Mouse (Mus musculus): ENCODE measurements around the gene Foxr1. TPM values are rescaled to one million over a fixed set of nuclear protein-coding genes. Genes with fewer than 3 reads are reported as not detected.
A peak's percentile ranks its signal among the peaks of the same experiment; 100 is the strongest.

The Foxr1 gene
- polyA plus RNA-seq, 1 experiment from 2014 or later: not detected

- no peaks in the 10 kb centered on the region for H3K9me3 ChIP-seq
- peak; percentile 97 for ATAC-seq (replicated peaks)
Measured at GRCm38 (mm10) chr9:44406906-44407751, 33.8 kb downstream of the Foxr1 start, which contains the start of the genes Rps25 and Trappc4. TSS of gene Rps25 (plus strand) at chr9:44407139. TSS of gene Trappc4 (minus strand) at chr9:44407600.

GRCm38 (mm10) chr9:44405011-44405410 lies 35.9 kb downstream of the Foxr1 start:
- no peak for ATAC-seq (replicated peaks)
- Histone ChIP-seq H3K9ac (replicated peaks) (no peak overlapping the region), H3K27ac (replicated peaks) (no peak overlapping the region), H3K36me3 (peaks cover 68% of the 10 kb centered on the region), H3K4me1 (peaks cover 26% of the 10 kb centered on the region), H3K27me3 (no peaks in the 10 kb centered on the region), H3K4me2 (replicated peaks) (no peak overlapping the region), H3K9me3 (no peaks in the 10 kb centered on the region), H3K4me3 (no peak overlapping the region)
- 83% methylated on average over 3 of the region's 3 CpGs for WGBS

More at GRCm38 (mm10) chr9:44406906-44407751, 33.8 kb downstream of the Foxr1 start, which contains the start of the genes Rps25 and Trappc4:
- Histone ChIP-seq H3K4me3 (peak within 1 kb of the TSS; percentile 83), H3K27ac (replicated peaks) (peak within 1 kb of the TSS; percentile 98), H3K27me3 (no peaks in the 10 kb centered on the region), H3K4me1 (peaks cover 26% of the 10 kb centered on the region), H3K4me2 (replicated peaks) (peak within 1 kb of the TSS; percentile 68), H3K36me3 (peaks cover 69% of the 10 kb centered on the region), H3K9ac (replicated peaks) (peak within 1 kb of the TSS; percentile 86)
- WGBS: under 1% methylated on average over 51 of the region's 51 CpGs

- Histone ChIP-seq H3K9ac (replicated peaks) (no peak overlapping the region), H3K4me3 (no peak overlapping the region), H3K27me3 (no peaks in the 10 kb centered on the region), H3K9me3 (no peaks in the 10 kb centered on the region), H3K27ac (replicated peaks) (no peak overlapping the region), H3K4me2 (replicated peaks) (no peak overlapping the region), H3K4me1 (peaks cover 26% of the 10 kb centered on the region), H3K36me3 (peaks cover 55% of the 10 kb centered on the region)
- ATAC-seq (replicated peaks): no peak
- 97% methylated on average over 4 of the region's 4 CpGs for WGBS
Measured at GRCm38 (mm10) chr9:44401081-44401480, 39.9 kb downstream of the Foxr1 start.

GRCm38 (mm10) chr9:44399795-44400114 lies 41.2 kb downstream of the Foxr1 start:
- H3K36me3 ChIP-seq: peaks cover 45% of the 10 kb centered on the region
- ATAC-seq (replicated peaks): no peak
- 89% methylated on average over 6 of the region's 6 CpGs for WGBS
- no peaks in the 10 kb centered on the region for H3K9me3 ChIP-seq
- no peak overlapping the region for H3K4me3 ChIP-seq
- H3K27me3 ChIP-seq: no peaks in the 10 kb centered on the region
- peaks cover 14% of the 10 kb centered on the region for H3K4me1 ChIP-seq
- no peak overlapping the region for H3K27ac ChIP-seq (replicated peaks)
- H3K4me2 ChIP-seq (replicated peaks): no peak overlapping the region
- no peak overlapping the region for H3K9ac ChIP-seq (replicated peaks)

GRCm38 (mm10) chr9:44399114-44399794 lies 41.7 kb downstream of the Foxr1 start:
- H3K27ac ChIP-seq (replicated peaks): no peak overlapping the region
- no peak overlapping the region for H3K4me2 ChIP-seq (replicated peaks)
- no peaks in the 10 kb centered on the region for H3K9me3 ChIP-seq
- H3K4me3 ChIP-seq: no peak overlapping the region
- no peak overlapping the region for H3K9ac ChIP-seq (replicated peaks)
- no peak for ATAC-seq (replicated peaks)
- 86% methylated on average over 13 of the region's 13 CpGs for WGBS
- peaks cover 14% of the 10 kb centered on the region for H3K4me1 ChIP-seq
- peaks cover 40% of the 10 kb centered on the region for H3K36me3 ChIP-seq
- H3K27me3 ChIP-seq: no peaks in the 10 kb centered on the region

GRCm38 (mm10) chr9:44398551-44398950 lies 42.4 kb downstream of the Foxr1 start:
- Histone ChIP-seq H3K27me3 (no peaks in the 10 kb centered on the region), H3K4me2 (replicated peaks) (peak overlapping the region; percentile 90; the same call in 1 of the 2 replicates), H3K27ac (replicated peaks) (no peak overlapping the region), H3K4me1 (peaks cover 14% of the 10 kb centered on the region), H3K9ac (replicated peaks) (no peak overlapping the region), H3K4me3 (peak overlapping the region; percentile 61; the same call in 1 of the 2 replicates), H3K9me3 (no peaks in the 10 kb centered on the region), H3K36me3 (peaks cover 33% of the 10 kb centered on the region)
- ATAC-seq (replicated peaks): no peak
- WGBS: 84% methylated on average over 9 of the region's 9 CpGs

- 17% methylated on average over 4 of the region's 4 CpGs for WGBS
- peak overlapping the region; percentile 61 for H3K4me3 ChIP-seq
- peaks cover 29% of the 10 kb centered on the region for H3K36me3 ChIP-seq
- peak overlapping the region; percentile 90 for H3K4me2 ChIP-seq (replicated peaks)
- H3K9ac ChIP-seq (replicated peaks): peak overlapping the region; percentile 37; the same call in 1 of the 2 replicates
- no peaks in the 10 kb centered on the region for H3K27me3 ChIP-seq
- H3K9me3 ChIP-seq: no peaks in the 10 kb centered on the region
- H3K4me1 ChIP-seq: peaks cover 14% of the 10 kb centered on the region
- ATAC-seq (replicated peaks): no peak
- no peak overlapping the region for H3K27ac ChIP-seq (replicated peaks)
Measured at GRCm38 (mm10) chr9:44398087-44398486, 42.8 kb downstream of the Foxr1 start.

- peaks cover 18% of the 10 kb centered on the region for H3K36me3 ChIP-seq
- peak within 1 kb of the TSS; percentile 77 for H3K27ac ChIP-seq (replicated peaks)
- ATAC-seq (replicated peaks): peak; percentile 98
- 0% methylated on average over 43 of the region's 43 CpGs for WGBS
- peak within 1 kb of the TSS; percentile 90 for H3K4me2 ChIP-seq (replicated peaks)
- H3K9ac ChIP-seq (replicated peaks): peak within 1 kb of the TSS; percentile 74
- peaks cover 14% of the 10 kb centered on the region for H3K4me1 ChIP-seq
- H3K27me3 ChIP-seq: no peaks in the 10 kb centered on the region
- no peaks in the 10 kb centered on the region for H3K9me3 ChIP-seq
- peak within 1 kb of the TSS; percentile 61 for H3K4me3 ChIP-seq
Measured at GRCm38 (mm10) chr9:44396684-44397411, 44.1 kb downstream of the Foxr1 start, which contains the start of gene Slc37a4. TSS of gene Slc37a4 (plus strand) at chr9:44396852.

- 40% methylated on average over 4 of the region's 4 CpGs for WGBS
- H3K36me3 ChIP-seq: peaks cover 44% of the 10 kb centered on the region
- no peaks in the 10 kb centered on the region for H3K27me3 ChIP-seq
- H3K4me2 ChIP-seq (replicated peaks): no peak overlapping the region
- ATAC-seq (replicated peaks): no peak; the same call in 1 of the 2 replicates
- no peak overlapping the region for H3K9ac ChIP-seq (replicated peaks)
- no peak overlapping the region for H3K4me3 ChIP-seq
- H3K9me3 ChIP-seq: no peaks in the 10 kb centered on the region
- no peaks in the 10 kb centered on the region for H3K4me1 ChIP-seq
- H3K27ac ChIP-seq (replicated peaks): no peak overlapping the region
Measured at GRCm38 (mm10) chr9:44391466-44391865, 49.5 kb downstream of the Foxr1 start.

- ATAC-seq (replicated peaks): no peak
- Histone ChIP-seq H3K36me3 (peaks cover 66% of the 10 kb centered on the region), H3K4me2 (replicated peaks) (no peak overlapping the region), H3K9ac (replicated peaks) (no peak overlapping the region), H3K27ac (replicated peaks) (no peak overlapping the region), H3K27me3 (no peaks in the 10 kb centered on the region), H3K4me1 (no peaks in the 10 kb centered on the region), H3K9me3 (no peaks in the 10 kb centered on the region), H3K4me3 (no peak overlapping the region)
- WGBS: 60% methylated on average over 8 of the region's 8 CpGs
Measured at GRCm38 (mm10) chr9:44389273-44389672, 51.7 kb downstream of the Foxr1 start.

GRCm38 (mm10) chr9:44387221-44387620 lies 53.7 kb downstream of the Foxr1 start:
- Histone ChIP-seq H3K36me3 (peaks cover 87% of the 10 kb centered on the region), H3K4me2 (replicated peaks) (no peak overlapping the region), H3K27ac (replicated peaks) (no peak overlapping the region), H3K9ac (replicated peaks) (no peak overlapping the region), H3K27me3 (no peaks in the 10 kb centered on the region), H3K9me3 (no peaks in the 10 kb centered on the region), H3K4me1 (no peaks in the 10 kb centered on the region), H3K4me3 (no peak overlapping the region)
- WGBS: 72% methylated on average over 3 of the region's 3 CpGs
- no peak for ATAC-seq (replicated peaks)
